Mouse (Mus musculus) ES-Bruce4 (cell line): ENCODE measurements around the gene Nudcd2. TPM values are rescaled to one million over a fixed set of nuclear protein-coding genes. Genes with fewer than 3 reads are reported as not detected.

ENCODE experiments used
- H3K27ac ChIP-seq: 2 replicates; pipeline ENCODE4 v1.5.1; 2012; ENCODE audit warnings: low read length, inconsistent platforms; ENCODE audit not compliant: insufficient read depth
- H3K27me3 ChIP-seq: 2 replicates; pipeline ENCODE4 v1.6.1; 2012; ENCODE audit warnings: mild to moderate bottlenecking, low read length, inconsistent platforms; ENCODE audit not compliant: control insufficient read depth, poor library complexity, insufficient read depth, severe bottlenecking
- H3K36me3 ChIP-seq: 2 replicates; pipeline ENCODE4 v1.6.1; 2012; ENCODE audit warnings: inconsistent platforms, mild to moderate bottlenecking, low read length, moderate library complexity; ENCODE audit not compliant: control insufficient read depth, poor library complexity, insufficient read depth, severe bottlenecking
- H3K4me1 ChIP-seq: one replicate; pipeline ENCODE4 v1.8.1; 2011; ENCODE audit warnings: low read length; ENCODE audit not compliant: control insufficient read depth, insufficient read depth
- H3K4me3 ChIP-seq: 2 replicates; pipeline ENCODE4 v1.5.1; 2011; ENCODE audit warnings: low read depth, mild to moderate bottlenecking, low read length
- H3K9ac ChIP-seq: 2 replicates; pipeline ENCODE4 v1.6.1; 2012; ENCODE audit warnings: low read depth, mild to moderate bottlenecking, inconsistent platforms; ENCODE audit not compliant: poor library complexity, severe bottlenecking
- H3K9me3 ChIP-seq: replicated peaks from 2 replicates; pipeline ENCODE4 v1.6.1; 2012; ENCODE audit warnings: mild to moderate bottlenecking, low read length, inconsistent platforms; ENCODE audit not compliant: control insufficient read depth, poor library complexity, insufficient read depth, severe bottlenecking
- CTCF ChIP-seq: IDR thresholded peaks from one replicate; pipeline ENCODE4 v1.8.1; 2011; ENCODE audit warnings: low read depth, low read length
- EP300 ChIP-seq: IDR thresholded peaks from 2 replicates; pipeline ENCODE4 v1.6.1; 2011; ENCODE audit warnings: low read depth, low read length; ENCODE audit not compliant: insufficient read depth
- POLR2A ChIP-seq: IDR thresholded peaks from one replicate; pipeline ENCODE4 v1.8.1; 2011; ENCODE audit warnings: low read length; ENCODE audit not compliant: insufficient read depth
- polyA plus RNA-seq: library from polyadenylated mRNA; stranded (reverse); fragments of >200 nt; gene quantifications from 2 replicates; pipeline ENCODE4 v1.2.4, GENCODE M21; 2011; ENCODE audit warnings: low read depth; ENCODE audit not compliant: missing spikeins, insufficient read depth, insufficient read length

The Nudcd2 gene
- polyA plus RNA-seq, 1 experiment = 199 TPM

DNA sequence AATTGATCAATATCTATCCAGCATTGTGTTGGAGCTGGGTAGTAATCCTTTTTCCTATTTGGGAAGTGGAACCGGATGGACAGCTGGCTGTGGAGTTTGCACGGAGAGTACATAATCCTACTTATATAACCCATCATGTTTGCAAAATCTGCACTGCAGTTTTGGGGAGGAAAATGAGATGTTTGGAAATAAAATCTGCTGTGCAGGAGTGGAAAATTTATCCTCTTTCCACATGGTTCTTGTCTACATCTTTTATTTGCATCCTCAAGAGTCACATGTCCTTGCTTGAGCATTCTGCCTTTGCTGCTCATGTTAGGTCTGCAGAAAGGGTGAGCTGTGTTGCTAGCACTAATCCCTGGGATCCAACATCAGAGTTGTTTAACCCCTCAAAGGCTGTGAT lies 53.4 kb downstream of the Nudcd2 start:
- no peak for TF ChIP-seq CTCF
- no peak for TF ChIP-seq POLR2A
- TF ChIP-seq EP300 = no peak
- Histone ChIP-seq H3K27ac (no peak overlapping the region), H3K9ac (no peak overlapping the region), H3K4me1 (no peaks in the 10 kb centered on the region), H3K9me3 (no peaks in the 10 kb centered on the region), H3K4me3 (no peak overlapping the region), H3K36me3 (no peaks in the 10 kb centered on the region), H3K27me3 (no peaks in the 10 kb centered on the region)

Other genes starting within 250 kb of the Nudcd2 start
- 60.9 and 67.3 TPM in 2 replicates for gene Mat2b, start 38.5 kb upstream of the Nudcd2 start, polyA plus RNA-seq
- gene Hmmr, start 245 bp upstream of the Nudcd2 start, polyA plus RNA-seq = 166 and 182 TPM in 2 replicates
- gene Ccng1, start 21.6 kb downstream of the Nudcd2 start, polyA plus RNA-seq = 316 and 327 TPM in 2 replicates